Mouse (Mus musculus) intestine, embryonic 16.5 days (tissue): ENCODE measurements around the gene Hoxb3. TPM values are rescaled to one million over a fixed set of nuclear protein-coding genes. Genes with fewer than 3 reads are reported as not detected.

Source experiments
- ATAC-seq: fragments of 200-750 bp; cut with Nextera tagmentation; 2 replicates; pipeline ENCODE4 v1.8.0; 2017; ENCODE audit warnings: moderate TSS enrichment, moderate library complexity
- H3K27ac ChIP-seq: fragments of 300-500 bp; sonication (generic); 2 replicates; pipeline ENCODE4 v1.5.1; 2014; ENCODE audit warnings: mild to moderate bottlenecking, low read length
- H3K27me3 ChIP-seq: fragments of 300-500 bp; sonication (generic); replicated peaks from 2 replicates; pipeline ENCODE4 v1.6.1; 2014; ENCODE audit warnings: low read length, control low read depth, mixed read lengths; ENCODE audit not compliant: control insufficient read depth, insufficient read depth
- H3K36me3 ChIP-seq: fragments of 300-500 bp; sonication (generic); 2 replicates; pipeline ENCODE4 v1.6.1; 2014; ENCODE audit warnings: low read length, control low read depth; ENCODE audit not compliant: control insufficient read depth, insufficient read depth
- H3K4me1 ChIP-seq: fragments of 300-500 bp; sonication (generic); 2 replicates; pipeline ENCODE4 v1.6.1; 2014; ENCODE audit warnings: low read length, control low read depth, mixed read lengths; ENCODE audit not compliant: control insufficient read depth, insufficient read depth
- H3K4me2 ChIP-seq: fragments of 300-500 bp; sonication (generic); 2 replicates; pipeline ENCODE4 v1.6.1; 2014; ENCODE audit warnings: low read depth, low read length, control low read depth
- H3K4me3 ChIP-seq: fragments of 300-500 bp; sonication (generic); 2 replicates; pipeline ENCODE4 v1.5.1; 2014; ENCODE audit warnings: mild to moderate bottlenecking, low read length
- H3K9ac ChIP-seq: fragments of 300-500 bp; sonication (generic); 2 replicates; pipeline ENCODE4 v1.6.1; 2014; ENCODE audit warnings: low read depth, low read length
- H3K9me3 ChIP-seq: fragments of 300-500 bp; sonication (generic); 2 replicates; pipeline ENCODE4 v1.6.1; 2016; ENCODE audit warnings: low read length, control low read depth; ENCODE audit not compliant: control insufficient read depth
- WGBS: fragments of 180-500 bp; shearing (Covaris S2); extraction: QIAGEN DNeasy Blood & Tissue Kit; methylation state at CpG from one replicate; pipeline ENCODE4 v1.1.7; 2014; 5-methylcytosine and 5-hydroxymethylcytosine counted together
- polyA plus RNA-seq: library from polyadenylated mRNA; unstranded; fragments of >200 nt; fragmentation: Nextera tagmentation; extraction: Ambion mirVana; gene quantifications from 2 replicates; pipeline ENCODE4 v1.2.1, GENCODE M21; 2015

The Hoxb3 gene
- polyA plus RNA-seq, 1 experiment from 2014 or later, result 1.4 TPM

- peak overlapping the region; percentile 51 for H3K4me3 ChIP-seq
- peaks cover 3% of the 10 kb centered on the region; the same call in 1 of the 2 replicates for H3K27me3 ChIP-seq
- H3K9ac ChIP-seq, result peak overlapping the region; percentile 79
- H3K36me3 ChIP-seq, result no peaks in the 10 kb centered on the region
- H3K27ac ChIP-seq, result peak overlapping the region; percentile 92
- H3K9me3 ChIP-seq, result no peaks in the 10 kb centered on the region
- ATAC-seq, result peak; percentile 31; the same call in 1 of the 2 replicates
- 15% methylated on average over 17 of the region's 17 CpGs for WGBS
- H3K4me1 ChIP-seq, result peaks cover 57% of the 10 kb centered on the region
- peak overlapping the region; percentile 65 for H3K4me2 ChIP-seq
Measured at GRCm38 (mm10) chr11:96333241-96334001, 10.3 kb downstream of the Hoxb3 start.

- 23% methylated on average over 2 of the region's 2 CpGs for WGBS
- Histone ChIP-seq H3K9ac (peak overlapping the region; percentile 79), H3K4me2 (peak overlapping the region; percentile 65), H3K36me3 (no peaks in the 10 kb centered on the region), H3K4me3 (peak overlapping the region; percentile 51), H3K27me3 (peaks cover 3% of the 10 kb centered on the region; the same call in 1 of the 2 replicates), H3K9me3 (no peaks in the 10 kb centered on the region), H3K4me1 (peaks cover 60% of the 10 kb centered on the region), H3K27ac (peak overlapping the region; percentile 92)
- no peak for ATAC-seq
Measured at GRCm38 (mm10) chr11:96334002-96334364, 10.9 kb downstream of the Hoxb3 start.

- H3K4me2 ChIP-seq, result peak overlapping the region; percentile 65
- H3K4me3 ChIP-seq, result no peak overlapping the region
- H3K9ac ChIP-seq, result peak overlapping the region; percentile 4; the same call in 1 of the 2 replicates
- H3K36me3 ChIP-seq, result no peaks in the 10 kb centered on the region
- H3K27me3 ChIP-seq, result 0 out of 2 replicates have a peak, but pooled peaks cover 3% of the 10 kb centered on the region
- no peaks in the 10 kb centered on the region for H3K9me3 ChIP-seq
- peaks cover 59% of the 10 kb centered on the region for H3K4me1 ChIP-seq
- 0 out of 2 replicates have a peak, but pooled peaks have one; percentile 18 for ATAC-seq
- 31% methylated on average over 3 of the region's 3 CpGs for WGBS
- peak overlapping the region; percentile 92 for H3K27ac ChIP-seq
Measured at GRCm38 (mm10) chr11:96334998-96335397, 11.9 kb downstream of the Hoxb3 start.

GRCm38 (mm10) chr11:96336597-96336996 lies 13.5 kb downstream of the Hoxb3 start:
- H3K4me3 ChIP-seq, result no peak overlapping the region
- no peak overlapping the region for H3K4me2 ChIP-seq
- 33% methylated on average over 2 of the region's 2 CpGs for WGBS

DNA sequence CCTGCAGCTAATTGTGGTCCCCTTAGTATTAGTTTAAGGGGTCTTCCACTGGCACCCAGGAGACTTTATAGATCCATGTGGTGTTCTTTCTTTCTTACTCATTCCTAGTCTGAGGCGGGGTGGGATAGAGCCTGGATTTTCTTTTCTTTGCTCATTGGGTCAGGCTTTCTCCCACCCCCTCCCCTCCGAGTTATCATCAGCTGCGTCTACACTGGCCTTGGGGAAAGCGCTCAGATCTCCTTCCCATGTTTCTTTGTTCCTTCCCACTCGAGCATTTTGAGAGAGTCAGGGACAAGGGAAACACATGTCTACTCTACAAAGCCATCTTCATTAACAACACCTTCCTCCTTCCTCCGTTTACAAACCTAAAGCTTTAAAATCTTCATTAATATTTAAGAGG lies 13.9 kb downstream of the Hoxb3 start:
- H3K9ac ChIP-seq, result peak overlapping the region; percentile 41
- 0 out of 2 replicates have a peak, but pooled peaks cover 3% of the 10 kb centered on the region for H3K27me3 ChIP-seq
- no peak overlapping the region for H3K4me3 ChIP-seq
- H3K4me1 ChIP-seq, result peaks cover 61% of the 10 kb centered on the region
- H3K27ac ChIP-seq, result peak overlapping the region; percentile 49; the same call in 1 of the 2 replicates
- WGBS, result 35% methylated on average over 6 of the region's 6 CpGs
- no peaks in the 10 kb centered on the region for H3K9me3 ChIP-seq
- H3K4me2 ChIP-seq, result no peak overlapping the region
- no peaks in the 10 kb centered on the region for H3K36me3 ChIP-seq
- no peak for ATAC-seq

More at GRCm38 (mm10) chr11:96336597-96336996, 13.5 kb downstream of the Hoxb3 start:
- Histone ChIP-seq H3K4me1 (peaks cover 61% of the 10 kb centered on the region), H3K27me3 (0 out of 2 replicates have a peak, but pooled peaks cover 3% of the 10 kb centered on the region), H3K9ac (0 out of 2 replicates have a peak overlapping the region, but pooled peaks have one; percentile 41), H3K36me3 (no peaks in the 10 kb centered on the region), H3K27ac (peak overlapping the region; percentile 49; the same call in 1 of the 2 replicates), H3K9me3 (no peaks in the 10 kb centered on the region)
- ATAC-seq, result no peak

GRCm38 (mm10) chr11:96338957-96339855 lies 16.1 kb downstream of the Hoxb3 start:
- Histone ChIP-seq H3K27me3 (peaks cover 3% of the 10 kb centered on the region; the same call in 1 of the 2 replicates), H3K4me1 (peaks cover 56% of the 10 kb centered on the region), H3K4me3 (no peak overlapping the region), H3K36me3 (no peaks in the 10 kb centered on the region), H3K9me3 (no peaks in the 10 kb centered on the region), H3K9ac (peak overlapping the region; percentile 81), H3K27ac (peak overlapping the region; percentile 92), H3K4me2 (peak overlapping the region; percentile 93)
- no peak for ATAC-seq
- 39% methylated on average over 7 of the region's 7 CpGs for WGBS

DNA sequence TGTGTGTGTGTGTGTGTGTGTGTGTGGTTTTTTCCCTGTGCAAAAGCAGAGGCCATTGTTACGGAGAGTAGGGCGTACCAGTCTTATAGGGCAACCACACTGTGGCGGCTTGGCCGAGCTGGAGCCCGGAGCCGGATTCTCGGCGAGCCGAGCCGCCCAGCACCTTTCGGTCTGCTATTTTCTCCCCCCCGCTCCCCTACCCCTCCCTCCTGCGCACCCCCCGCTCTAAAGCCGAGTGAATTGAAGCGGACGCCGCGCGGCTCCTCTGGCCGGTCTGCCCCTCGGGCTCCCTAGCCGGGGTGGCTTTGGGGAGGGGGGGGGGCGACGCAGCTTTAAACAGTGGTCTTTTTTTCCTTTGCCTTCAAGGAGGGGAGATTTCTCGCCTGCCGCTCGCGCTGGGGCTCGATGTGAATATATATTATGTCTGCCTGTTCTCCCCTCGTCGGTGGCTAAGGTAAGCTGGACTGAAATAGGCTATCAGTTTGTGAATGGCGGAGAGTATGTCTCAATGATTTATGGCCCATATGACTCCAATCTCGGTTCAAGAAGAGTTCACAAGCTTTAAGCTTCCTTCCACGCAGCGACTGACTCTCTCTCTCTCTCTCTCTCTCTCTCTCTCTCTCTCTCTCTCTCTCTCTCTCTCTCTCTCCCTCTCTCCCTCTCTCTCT lies 17.7 kb downstream of the Hoxb3 start:
- peak; percentile 81 for ATAC-seq
- WGBS, result 0% methylated on average over 35 of the region's 36 CpGs
- Histone ChIP-seq H3K4me2 (peak overlapping the region; percentile 93), H3K4me3 (peak overlapping the region; percentile 53), H3K9me3 (no peaks in the 10 kb centered on the region), H3K4me1 (peaks cover 54% of the 10 kb centered on the region), H3K27ac (peak overlapping the region; percentile 92), H3K36me3 (no peaks in the 10 kb centered on the region), H3K27me3 (peaks cover 6% of the 10 kb centered on the region; the same call in 1 of the 2 replicates), H3K9ac (peak overlapping the region; percentile 81)

DNA sequence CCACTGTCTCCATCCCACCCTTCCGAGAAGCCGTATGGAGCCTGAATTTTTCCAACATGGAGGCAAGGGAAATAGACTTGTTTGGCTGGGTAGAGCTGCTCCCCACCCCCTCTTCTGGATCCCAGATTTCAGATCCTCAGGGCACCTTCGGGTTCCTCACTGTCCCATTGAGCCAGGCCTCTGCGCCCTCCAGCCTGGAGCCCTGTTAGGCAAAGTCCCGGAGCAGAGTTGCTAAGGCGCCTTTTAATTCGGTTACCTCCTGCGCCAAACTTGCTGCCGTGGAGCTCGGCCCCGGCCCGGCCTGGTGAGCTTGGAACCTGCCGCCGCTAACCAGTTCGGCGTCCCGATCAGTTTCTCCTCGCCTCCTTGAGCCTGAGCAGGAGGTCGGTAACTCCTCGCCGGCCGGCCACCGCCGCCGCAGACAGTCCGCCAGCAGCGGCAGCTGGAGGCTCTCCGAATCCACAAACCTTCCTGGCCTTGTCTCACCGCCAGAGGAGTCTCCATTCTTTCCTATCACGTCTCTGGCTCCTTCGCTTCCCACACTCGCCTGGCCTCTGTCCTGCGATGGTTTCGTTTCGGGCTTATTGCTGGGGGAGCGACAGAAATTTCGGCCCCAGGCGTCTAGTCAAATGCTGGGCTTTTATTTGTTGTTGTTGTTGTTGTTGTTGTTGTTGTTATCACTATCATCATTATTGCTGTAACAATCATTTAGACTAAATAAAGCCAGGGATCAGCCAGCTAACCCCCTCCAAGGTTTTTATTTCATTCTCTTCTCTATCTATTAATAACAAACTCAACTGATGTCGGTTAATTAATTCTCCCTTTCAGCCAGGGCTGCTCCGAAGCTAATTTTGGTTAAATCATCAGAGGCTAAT lies 18.8 kb downstream of the Hoxb3 start:
- peak overlapping the region; percentile 53 for H3K4me3 ChIP-seq
- H3K27ac ChIP-seq, result peak overlapping the region; percentile 92
- H3K9ac ChIP-seq, result peak overlapping the region; percentile 86
- peak overlapping the region; percentile 93 for H3K4me2 ChIP-seq
- ATAC-seq, result no peak
- H3K9me3 ChIP-seq, result no peaks in the 10 kb centered on the region
- peaks cover 11% of the 10 kb centered on the region; the same call in 1 of the 2 replicates for H3K27me3 ChIP-seq
- H3K4me1 ChIP-seq, result peaks cover 54% of the 10 kb centered on the region
- 3% methylated on average over 40 of the region's 40 CpGs for WGBS
- H3K36me3 ChIP-seq, result no peaks in the 10 kb centered on the region
